Mouse (Mus musculus) forebrain, embryonic 16.5 days (tissue): Measurements from ENCODE around the gene Cpsf4l. TPM values are rescaled to one million over a fixed set of nuclear protein-coding genes. Genes with fewer than 3 reads are reported as not detected.

Experiments used
- ATAC-seq: fragments of 200-750 bp; cut with Nextera tagmentation; 2 replicates; pipeline ENCODE4 v1.8.0; 2017; ENCODE audit warnings: mild to moderate bottlenecking, moderate library complexity
- H3K27ac ChIP-seq: fragments of 300-500 bp; sonication (generic); 2 replicates; pipeline ENCODE4 v1.5.1; 2014; ENCODE audit warnings: low read length, control low read depth
- H3K27me3 ChIP-seq: fragments of 300-500 bp; sonication (generic); replicated peaks from 2 replicates; pipeline ENCODE4 v1.6.1; 2014; ENCODE audit warnings: low read length; ENCODE audit not compliant: control insufficient read depth, insufficient read depth
- H3K36me3 ChIP-seq: fragments of 300-500 bp; sonication (generic); 2 replicates; pipeline ENCODE4 v1.6.1; 2014; ENCODE audit not compliant: control insufficient read depth, insufficient read depth
- H3K4me1 ChIP-seq: fragments of 300-500 bp; sonication (generic); replicated peaks from 2 replicates; pipeline ENCODE4 v1.6.1; 2014; ENCODE audit warnings: low read length; ENCODE audit not compliant: control insufficient read depth, insufficient read depth
- H3K4me2 ChIP-seq: fragments of 300-500 bp; sonication (generic); 2 replicates; pipeline ENCODE4 v1.6.1; 2014; ENCODE audit warnings: mild to moderate bottlenecking, low read length, control low read depth
- H3K4me3 ChIP-seq: fragments of 300-500 bp; sonication (generic); replicated peaks from 2 replicates; pipeline ENCODE4 v1.5.1; 2014; ENCODE audit warnings: mild to moderate bottlenecking, low read length, control low read depth
- H3K9ac ChIP-seq: fragments of 300-500 bp; sonication (generic); replicated peaks from 2 replicates; pipeline ENCODE4 v1.6.1; 2014; ENCODE audit warnings: low read depth, low read length, control low read depth
- H3K9me3 ChIP-seq: fragments of 300-500 bp; sonication (generic); 2 replicates; pipeline ENCODE4 v1.6.1; 2016; ENCODE audit warnings: low read length; ENCODE audit not compliant: control insufficient read depth
- WGBS: fragments of 180-500 bp; shearing (Covaris S2); extraction: QIAGEN DNeasy Blood & Tissue Kit; methylation state at CpG from one replicate; pipeline ENCODE4 v1.1.7; 2014; 5-methylcytosine and 5-hydroxymethylcytosine counted together
- polyA plus RNA-seq: library from polyadenylated mRNA; unstranded; fragments of >200 nt; fragmentation: Nextera tagmentation; extraction: Ambion mirVana; gene quantifications from 2 replicates; pipeline ENCODE4 v1.2.1, GENCODE M21; 2015

The Cpsf4l gene
- 0.32 and 0.35 TPM in 2 replicates for polyA plus RNA-seq

DNA sequence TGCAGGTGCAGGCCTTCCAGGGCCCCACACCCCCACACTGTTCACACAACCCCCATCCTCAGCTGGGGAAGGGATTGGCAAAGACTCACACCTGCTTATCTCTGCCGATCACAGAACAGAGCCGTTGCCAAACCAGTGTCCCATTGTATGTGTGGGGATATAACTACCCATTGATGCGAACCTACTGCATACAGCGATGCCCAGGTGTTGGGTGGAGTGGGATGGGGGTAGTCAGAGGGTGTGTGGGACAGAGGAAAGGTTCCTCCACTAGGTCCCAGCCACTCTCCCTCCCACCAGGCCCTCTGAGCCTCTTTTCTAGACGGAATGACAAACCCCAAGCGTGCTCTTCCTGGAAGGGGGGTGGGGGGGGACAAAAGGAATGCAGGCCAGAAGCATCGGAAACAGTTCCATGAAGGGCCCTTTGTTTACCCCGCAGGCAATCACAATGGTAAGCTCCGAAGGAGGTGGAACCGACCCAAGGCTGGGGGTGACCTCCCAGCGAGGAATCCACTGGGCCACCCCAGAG is at the start of gene Cpsf4l:
Gene Cpsf4l, minus strand, starts transcription at position 287 of the 526 bp plus-strand sequence.
- 1% methylated on average over 11 of the region's 11 CpGs for WGBS
- Histone ChIP-seq H3K9ac (peak within 1 kb of the TSS; percentile 8; the same call in 1 of the 2 replicates), H3K36me3 (0 out of 2 replicates have a peak, but pooled peaks cover 4% of the 10 kb centered on the region), H3K4me2 (no peak within 1 kb of the TSS), H3K9me3 (no peaks in the 10 kb centered on the region), H3K27me3 (no peaks in the 10 kb centered on the region), H3K27ac (no peak within 1 kb of the TSS; the same call in 1 of the 2 replicates), H3K4me3 (no peak within 1 kb of the TSS), H3K4me1 (peaks cover 14% of the 10 kb centered on the region)
- peak; percentile 45 for ATAC-seq

GRCm38 (mm10) chr11:113758851-113759250 is 49.0 kb upstream of the Cpsf4l start:
- Histone ChIP-seq H3K9me3 (no peaks in the 10 kb centered on the region), H3K27ac (no peak overlapping the region), H3K36me3 (no peaks in the 10 kb centered on the region), H3K9ac (no peak overlapping the region), H3K4me1 (no peaks in the 10 kb centered on the region), H3K4me2 (no peak overlapping the region), H3K4me3 (no peak overlapping the region), H3K27me3 (no peaks in the 10 kb centered on the region)
- ATAC-seq, result no peak
- 93% methylated on average over 5 of the region's 5 CpGs for WGBS

DNA sequence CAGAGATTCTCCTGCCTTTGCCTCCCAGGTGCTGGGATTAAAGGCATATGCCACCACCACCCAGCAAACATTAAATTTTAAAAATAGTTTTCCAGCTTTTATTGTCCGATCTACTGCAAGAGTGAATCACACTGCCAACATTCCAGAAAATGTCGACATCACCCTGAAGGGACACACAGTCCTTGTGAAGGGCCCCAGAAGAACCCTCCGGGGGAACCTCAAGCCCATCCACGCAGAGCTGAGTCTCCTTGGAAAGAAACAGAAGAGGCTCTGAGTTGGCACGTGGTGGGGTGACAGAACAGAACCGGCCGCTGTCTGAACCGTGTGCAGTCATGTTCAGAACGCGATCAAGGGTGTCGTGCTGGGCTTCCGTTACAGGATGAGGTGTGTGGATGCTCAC is 46.8 kb upstream of the Cpsf4l start:
- H3K4me3 ChIP-seq, result no peak overlapping the region
- H3K36me3 ChIP-seq, result no peaks in the 10 kb centered on the region

GRCm38 (mm10) chr11:113755878-113756277 is 46.1 kb upstream of the Cpsf4l start:
- H3K27me3 ChIP-seq, result no peaks in the 10 kb centered on the region
- H3K36me3 ChIP-seq, result no peaks in the 10 kb centered on the region
- H3K27ac ChIP-seq, result no peak overlapping the region
- no peak overlapping the region for H3K9ac ChIP-seq
- no peak overlapping the region for H3K4me2 ChIP-seq
- whole genome bisulfite sequencing, result 92% methylated on average over 14 of the region's 14 CpGs
- peaks cover 6% of the 10 kb centered on the region for H3K4me1 ChIP-seq
- H3K4me3 ChIP-seq, result no peak overlapping the region
- H3K9me3 ChIP-seq, result no peaks in the 10 kb centered on the region
- no peak for ATAC-seq

More for the DNA sequence above, 46.8 kb upstream of the Cpsf4l start:
- WGBS, result 94% methylated on average over 12 of the region's 12 CpGs
- Histone ChIP-seq H3K4me1 (peaks cover 6% of the 10 kb centered on the region), H3K4me2 (no peak overlapping the region), H3K9ac (no peak overlapping the region), H3K27ac (no peak overlapping the region), H3K27me3 (no peaks in the 10 kb centered on the region), H3K9me3 (no peaks in the 10 kb centered on the region)
- ATAC-seq, result no peak

DNA sequence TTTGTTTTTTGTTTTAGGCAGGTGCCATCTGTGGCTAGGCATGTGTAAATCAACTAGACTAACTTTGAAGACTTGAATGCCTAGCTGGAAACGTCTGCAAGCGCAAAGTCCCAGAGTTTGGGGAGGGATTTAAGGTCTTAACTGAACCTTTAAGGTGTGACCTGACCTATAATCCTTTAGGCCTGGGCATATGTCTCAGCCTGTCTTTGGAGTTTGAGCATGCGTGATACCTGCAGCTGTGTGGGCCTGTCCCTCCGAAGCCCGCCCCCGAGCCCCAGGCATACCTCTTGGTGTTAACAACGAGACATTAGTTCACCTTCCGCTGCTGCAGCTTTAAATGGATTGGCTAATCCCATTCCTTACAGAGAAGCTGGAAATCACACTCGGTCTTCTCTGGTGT is 45.0 kb upstream of the Cpsf4l start:
- Histone ChIP-seq H3K9ac (no peak overlapping the region), H3K4me3 (no peak overlapping the region), H3K27ac (no peak overlapping the region), H3K4me2 (no peak overlapping the region), H3K4me1 (peaks cover 11% of the 10 kb centered on the region), H3K27me3 (no peaks in the 10 kb centered on the region), H3K36me3 (no peaks in the 10 kb centered on the region), H3K9me3 (no peaks in the 10 kb centered on the region)
- WGBS, result 34% methylated on average over 9 of the region's 9 CpGs
- ATAC-seq, result no peak

DNA sequence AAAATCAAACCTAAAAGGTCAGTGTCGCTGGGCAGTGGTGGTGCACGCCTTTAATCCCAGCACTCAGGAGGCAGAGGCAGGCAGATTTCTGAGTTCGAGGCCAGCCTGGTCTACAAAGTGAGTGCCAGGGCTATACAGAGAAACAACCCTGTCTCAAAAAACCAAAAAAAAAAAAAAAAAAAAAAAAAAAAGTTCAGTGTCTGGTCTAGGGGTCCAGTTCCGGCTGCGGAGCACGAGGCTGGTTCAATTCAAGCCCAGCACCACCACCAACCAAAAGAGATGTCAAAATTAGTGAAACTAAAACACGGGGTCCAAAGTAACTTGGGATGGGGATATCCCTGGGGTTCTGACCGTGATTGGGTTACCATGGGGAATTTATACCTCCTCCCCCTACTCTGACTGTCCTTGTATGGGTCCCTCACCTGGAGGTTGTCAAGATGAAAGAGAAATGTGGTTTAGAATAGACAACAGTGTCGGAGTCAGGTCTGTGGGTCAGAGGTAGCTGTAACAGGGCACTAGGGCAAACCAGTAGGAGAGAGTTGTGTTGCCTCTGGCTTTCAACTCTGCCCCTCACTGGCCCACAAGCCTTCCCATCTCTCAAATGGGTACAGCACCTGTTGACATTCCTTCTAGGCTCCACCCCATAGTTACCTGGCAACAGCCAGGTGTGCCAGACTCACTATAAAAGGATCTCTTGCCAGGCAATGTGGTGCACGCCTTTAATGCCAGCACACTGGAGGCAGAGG is 43.0 kb upstream of the Cpsf4l start:
- Histone ChIP-seq H3K9me3 (no peaks in the 10 kb centered on the region), H3K4me1 (peaks cover 31% of the 10 kb centered on the region), H3K9ac (no peak overlapping the region), H3K27me3 (no peaks in the 10 kb centered on the region), H3K4me3 (no peak overlapping the region), H3K4me2 (no peak overlapping the region), H3K36me3 (no peaks in the 10 kb centered on the region), H3K27ac (no peak overlapping the region)
- WGBS, result 96% methylated on average over 10 of the region's 10 CpGs
- no peak for ATAC-seq

DNA sequence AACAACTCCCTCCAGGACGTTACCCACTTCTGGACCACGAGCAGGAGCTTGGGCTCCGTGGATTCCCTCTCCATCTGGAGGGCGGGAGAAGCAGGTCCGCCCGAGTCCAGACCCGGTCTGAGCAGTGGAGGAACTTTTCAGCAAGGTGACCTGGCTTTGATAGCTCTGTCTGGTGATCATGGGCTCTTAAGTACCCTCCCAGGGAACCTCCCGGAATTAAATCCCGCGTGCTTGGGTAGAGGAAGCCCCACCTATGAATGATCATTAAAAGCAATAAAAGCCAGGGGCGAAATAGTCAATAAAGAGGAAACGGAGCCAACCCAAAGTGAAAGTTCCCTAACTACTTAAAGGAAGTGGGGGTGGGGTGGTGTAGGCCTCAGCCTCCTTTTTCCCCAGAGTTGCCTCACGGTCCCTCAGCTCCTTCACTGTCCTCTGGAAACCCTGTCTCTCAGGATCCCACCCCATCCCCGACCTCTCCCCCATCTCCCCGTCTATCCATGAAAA is 42.4 kb upstream of the Cpsf4l start:
- peaks cover 37% of the 10 kb centered on the region for H3K4me1 ChIP-seq
- H3K9me3 ChIP-seq, result no peaks in the 10 kb centered on the region
- H3K27ac ChIP-seq, result peak overlapping the region; percentile 96; the same call in 1 of the 2 replicates
- no peaks in the 10 kb centered on the region for H3K36me3 ChIP-seq
- H3K4me3 ChIP-seq, result peak overlapping the region; percentile 70
- no peaks in the 10 kb centered on the region for H3K27me3 ChIP-seq
- no peak; the same call in 1 of the 2 replicates for ATAC-seq
- peak overlapping the region; percentile 68 for H3K4me2 ChIP-seq
- WGBS, result 26% methylated on average over 15 of the region's 15 CpGs
- peak overlapping the region; percentile 95 for H3K9ac ChIP-seq

- Histone ChIP-seq H3K4me2 (peak within 1 kb of the TSS; percentile 68), H3K27me3 (no peaks in the 10 kb centered on the region), H3K4me1 (peaks cover 41% of the 10 kb centered on the region), H3K4me3 (peak within 1 kb of the TSS; percentile 70), H3K9ac (peak within 1 kb of the TSS; percentile 95), H3K36me3 (no peaks in the 10 kb centered on the region), H3K27ac (peak within 1 kb of the TSS; percentile 96), H3K9me3 (no peaks in the 10 kb centered on the region)
- peak; percentile 93 for ATAC-seq
- under 1% methylated on average over 42 of the region's 44 CpGs for whole genome bisulfite sequencing
Observed at GRCm38 (mm10) chr11:113751484-113752084, 41.8 kb upstream of the Cpsf4l start, which contains the start of gene Cdc42ep4. Gene Cdc42ep4 (minus strand): TSS chr11:113751881.
